ENCODE assay signal across 9 mouse cellular contexts in genomic region chr11:83927097-83927496, GRCm38 (mm10). TPM values are rescaled to one million over a fixed set of nuclear protein-coding genes. Genes with fewer than 3 reads are reported as not detected.
A peak's percentile ranks its signal among the peaks of the same experiment; 100 is the strongest.
DNase-seq lines count a peak whose midpoint lies in the region; ATAC-seq and TF ChIP-seq lines count a peak whose summit lies in the region.
"Had no signal": no experiment of that assay in that cellular context is flagged by ENCODE, and none has a peak within 500 bp of the region (broad histone marks: within the 10 kb centered on the region; RNA-seq: fewer than 3 reads in every experiment).

No protein-coding gene starts in this region.

- no peak overlapping the region for H3K27ac ChIP-seq in intestine, postnatal 0 days (ENCODE audit: low read depth, low read length)
- H3K27ac ChIP-seq in intestine, embryonic 16.5 days (ENCODE audit: low read length): no peak overlapping the region
- H3K27ac ChIP-seq in limb, embryonic 10.5 days: no peak overlapping the region
- H3K27ac ChIP-seq: embryonic facial prominence, embryonic 15.5 days had no signal

- DNase-seq in B cell, adult 2 months: peak; percentile 49 to 51
- DNase-seq in R1 (ENCODE audit: low read depth, low spot score): peak; percentile 68
- DNase-seq in limb, embryonic 10.5 days (ENCODE audit: low spot score): peak; percentile 51
- no peak for DNase-seq in right cerebral cortex, postnatal 36 days (ENCODE audit: low spot score in 2 of 2)
- no peak for DNase-seq in gastrocnemius, postnatal 36 days

- no peak overlapping the region for H3K9ac ChIP-seq in intestine, postnatal 0 days (ENCODE audit: low read depth, low read length)
- H3K9ac ChIP-seq in intestine, embryonic 16.5 days (ENCODE audit: low read depth, low read length): no peak overlapping the region
- H3K9ac ChIP-seq: embryonic facial prominence, embryonic 15.5 days had no signal

- WGBS in intestine, postnatal 0 days: 64% methylated on average over 3 of the region's 3 CpGs
- 60% methylated on average over 3 of the region's 3 CpGs for WGBS in intestine, embryonic 16.5 days
- 63% methylated on average over 3 of the region's 3 CpGs for WGBS in limb, embryonic 10.5 days

- no peak overlapping the region for H3K4me2 ChIP-seq in intestine, postnatal 0 days (replicated peaks; ENCODE audit: low read depth)
- H3K4me2 ChIP-seq in intestine, embryonic 16.5 days (ENCODE audit: low read depth, low read length): no peak overlapping the region
- H3K4me2 ChIP-seq: embryonic facial prominence, embryonic 15.5 days had no signal

- TF ChIP-seq CTCF in intestine, postnatal 0 days (IDR thresholded peaks at IDR 0.05; ENCODE audit: low read depth): peak; percentile 76

- H3K36me3 ChIP-seq in intestine, postnatal 0 days (ENCODE audit: control insufficient read depth, insufficient read depth): no peaks in the 10 kb centered on the region
- no peaks in the 10 kb centered on the region for H3K36me3 ChIP-seq in intestine, embryonic 16.5 days (ENCODE audit: control insufficient read depth, insufficient read depth, low read length)
- no peaks in the 10 kb centered on the region for H3K36me3 ChIP-seq in limb, embryonic 10.5 days
- H3K36me3 ChIP-seq: embryonic facial prominence, embryonic 15.5 days had no signal

- no peaks in the 10 kb centered on the region for H3K9me3 ChIP-seq in intestine, postnatal 0 days (ENCODE audit: control insufficient read depth)
- no peaks in the 10 kb centered on the region for H3K9me3 ChIP-seq in intestine, embryonic 16.5 days (ENCODE audit: control insufficient read depth, low read length)
- no peaks in the 10 kb centered on the region for H3K9me3 ChIP-seq in limb, embryonic 10.5 days (replicated peaks)
- H3K9me3 ChIP-seq: embryonic facial prominence, embryonic 15.5 days had no signal

- H3K4me1 ChIP-seq in intestine, postnatal 0 days (replicated peaks; ENCODE audit: control insufficient read depth, insufficient read depth, low read length): no peaks in the 10 kb centered on the region
- H3K4me1 ChIP-seq in intestine, embryonic 16.5 days (ENCODE audit: control insufficient read depth, insufficient read depth, low read length): no peaks in the 10 kb centered on the region
- H3K4me1 ChIP-seq in limb, embryonic 10.5 days: peaks cover 6% of the 10 kb centered on the region; the same call in 1 of the 2 replicates
- H3K4me1 ChIP-seq: embryonic facial prominence, embryonic 15.5 days had no signal

- no peak overlapping the region for H3K4me3 ChIP-seq in intestine, postnatal 0 days (ENCODE audit: low read depth, low read length)
- no peak overlapping the region for H3K4me3 ChIP-seq in intestine, embryonic 16.5 days (ENCODE audit: low read length)
- H3K4me3 ChIP-seq in limb, embryonic 10.5 days: no peak overlapping the region
- H3K4me3 ChIP-seq: embryonic facial prominence, embryonic 15.5 days had no signal

- intact Hi-C loops in gastrocnemius, postnatal 36 days (cut with DNase I): no loop called here

- ATAC-seq in intestine, postnatal 0 days: no peak
- no peak for ATAC-seq in intestine, embryonic 16.5 days
- ATAC-seq in inflammation-experienced regulatory T-cells, adult 6 months: no peak

- H3K27me3 ChIP-seq in intestine, postnatal 0 days (replicated peaks; ENCODE audit: control insufficient read depth, insufficient read depth, low read length): no peaks in the 10 kb centered on the region
- H3K27me3 ChIP-seq in intestine, embryonic 16.5 days (replicated peaks; ENCODE audit: control insufficient read depth, insufficient read depth, low read length): no peaks in the 10 kb centered on the region
- 0 out of 2 replicates have a peak, but pooled peaks cover 6% of the 10 kb centered on the region for H3K27me3 ChIP-seq in limb, embryonic 10.5 days (ENCODE audit: low read depth, poor library complexity, severe bottlenecking)

RNA-seq across cellular contexts. Expression of gene Ddx52, which starts 14.8 kb away (rescaled TPM):
- 14.1 and 16.9 TPM in 2 replicates for polyA plus RNA-seq in intestine, postnatal 0 days (2015; fragmentation: Nextera tagmentation; extraction: Ambion mirVana)
- polyA plus RNA-seq in intestine, embryonic 16.5 days (2015; fragmentation: Nextera tagmentation; extraction: Ambion mirVana): 23.8 and 24.0 TPM in 2 replicates
- 45.6 and 50.1 TPM in 2 replicates for polyA plus RNA-seq in limb, embryonic 10.5 days (2016; fragmentation: Nextera tagmentation; extraction: Ambion mirVana)
- polyA plus RNA-seq in inflammation-experienced regulatory T-cells, adult 6 months (2017; shearing (Covaris generic)): 10 to 100 TPM; 75.0 to 84.6 (median 81.7) TPM
- 1 to 10 TPM; 8.5 to 9.6 TPM for total RNA-seq in gastrocnemius, postnatal 36 days (2021)

RNA-seq across cellular contexts. Expression of gene Synrg, which starts 37.1 kb away (rescaled TPM):
- polyA plus RNA-seq in intestine, postnatal 0 days (2015; fragmentation: Nextera tagmentation; extraction: Ambion mirVana): 6.0 and 7.4 TPM in 2 replicates
- polyA plus RNA-seq in intestine, embryonic 16.5 days (2015; fragmentation: Nextera tagmentation; extraction: Ambion mirVana): 6.6 and 8.0 TPM in 2 replicates
- 3.2 and 5.9 TPM in 2 replicates for polyA plus RNA-seq in limb, embryonic 10.5 days (2016; fragmentation: Nextera tagmentation; extraction: Ambion mirVana)
- 10 to 100 TPM in 2 of 3 experiments, 1 to 10 TPM in 1; 6.3 to 11.0 (median 10.4) TPM for polyA plus RNA-seq in inflammation-experienced regulatory T-cells, adult 6 months (2017; shearing (Covaris generic))
- total RNA-seq in gastrocnemius, postnatal 36 days (2021): 10 to 100 TPM; 31.0 to 34.9 TPM

Comparison
In these comparisons a context has a peak if more than half of its experiments do, and no peak if none do; other contexts are left out.
1. DNase-seq: peak in B cell, adult 2 months (2 of 2), R1 (single experiment) and limb, embryonic 10.5 days (single experiment); none in right cerebral cortex, postnatal 36 days (0 of 2) and gastrocnemius, postnatal 36 days (0 of 2).